Mouse (Mus musculus) T-helper 2 cell (primary cell): ENCODE results near the gene Gdf15.

ENCODE experiments used
- in situ Hi-C: fragments of 300-600 bp; cut with MboI, MseI; formaldehyde crosslinking; loops from one replicate; pipeline ENCODE4 v1.15.1; 2025; ENCODE audit warnings: high pct_unique_total_duplicates

The Gdf15 gene

GRCm38 (mm10) chr8:70593173-70593572 is 39.1 kb downstream of the Gdf15 start:
- in situ Hi-C loops, result no loop called here

- in situ Hi-C loops, result no loop called here
Measured at GRCm38 (mm10) chr8:70591569-70591968, 40.7 kb downstream of the Gdf15 start.

GRCm38 (mm10) chr8:70587955-70588354 is 44.3 kb downstream of the Gdf15 start:
- in situ Hi-C loops, result loop anchor here (5.0 kb wide), 1 partner anchor 36 kb away; no protein-coding TSS in a partner anchor

- in situ Hi-C loops, result loop anchor here (5.0 kb wide), 1 partner anchor 33 kb away; no protein-coding TSS in a partner anchor
Measured at GRCm38 (mm10) chr8:70585258-70585652, 47.0 kb downstream of the Gdf15 start.

- in situ Hi-C loops, result loop anchor here (5.0 kb wide), 1 partner anchor 32 kb away; no protein-coding TSS in a partner anchor
Measured at GRCm38 (mm10) chr8:70584606-70585257, 47.5 kb downstream of the Gdf15 start.

- in situ Hi-C loops, result no loop called here
Measured at GRCm38 (mm10) chr8:70583476-70584387, 48.5 kb downstream of the Gdf15 start.
